Mouse (Mus musculus) heart, embryonic 14.5 days (tissue): Measurements from ENCODE around the gene Rnf141. TPM values are rescaled to one million over a fixed set of nuclear protein-coding genes. Genes with fewer than 3 reads are reported as not detected.

Experiments
- ATAC-seq: fragments of 200-750 bp; cut with Nextera tagmentation; 2 replicates; pipeline ENCODE4 v1.8.0; 2017; ENCODE audit warnings: low read depth, moderate TSS enrichment; ENCODE audit not compliant: insufficient number of reproducible peaks, insufficient read depth, low FRiP score
- H3K27ac ChIP-seq, 2 experiments: fragments of 200-500 bp in 1 of 2; fragments of 300-500 bp in 1 of 2; sonication (generic) in 1 of 2; replicated peaks in 1 of 2; 2 replicates each; pipeline ENCODE4 v1.5.1; 2012 to 2014; ENCODE audit warnings: low read depth in 2 of 2, low read length in 2 of 2, control low read depth in 1 of 2, mild to moderate bottlenecking in 1 of 2, mixed read lengths in 1 of 2; ENCODE audit not compliant: control insufficient read depth in 1 of 2, insufficient read depth in 1 of 2
- H3K27me3 ChIP-seq: fragments of 300-500 bp; sonication (generic); 2 replicates; pipeline ENCODE4 v1.6.1; 2014; ENCODE audit warnings: mild to moderate bottlenecking, low read length, control low read depth; ENCODE audit not compliant: control insufficient read depth, insufficient read depth
- H3K36me3 ChIP-seq: fragments of 300-500 bp; sonication (generic); 2 replicates; pipeline ENCODE4 v1.6.1; 2014; ENCODE audit warnings: mild to moderate bottlenecking, control low read depth, low read length, mixed read lengths; ENCODE audit not compliant: control insufficient read depth, insufficient read depth
- H3K4me1 ChIP-seq, 2 experiments: fragments of 200-500 bp in 1 of 2; fragments of 300-500 bp in 1 of 2; sonication (generic) in 1 of 2; 2 replicates each; pipeline ENCODE4 v1.6.1; 2012 to 2014; ENCODE audit warnings: low read length in 2 of 2, control low read depth in 1 of 2, mixed read lengths in 1 of 2; ENCODE audit not compliant: control insufficient read depth in 2 of 2, insufficient read depth in 2 of 2
- H3K4me2 ChIP-seq: fragments of 300-500 bp; sonication (generic); 2 replicates; pipeline ENCODE4 v1.6.1; 2014; ENCODE audit warnings: mild to moderate bottlenecking, low read length
- H3K4me3 ChIP-seq, 2 experiments: fragments of 200-500 bp in 1 of 2; fragments of 300-500 bp in 1 of 2; sonication (generic) in 1 of 2; 2 replicates each; pipeline ENCODE4 v1.5.1; 2012 to 2014; ENCODE audit warnings: low read length in 2 of 2, mild to moderate bottlenecking in 2 of 2, control low read depth in 1 of 2, low read depth in 1 of 2, moderate library complexity in 1 of 2; ENCODE audit not compliant: control insufficient read depth in 1 of 2, insufficient read depth in 1 of 2
- H3K9ac ChIP-seq: fragments of 300-500 bp; sonication (generic); 2 replicates; pipeline ENCODE4 v1.6.1; 2014; ENCODE audit warnings: mild to moderate bottlenecking, low read length
- H3K9me3 ChIP-seq: fragments of 300-500 bp; sonication (generic); 2 replicates; pipeline ENCODE4 v1.6.1; 2016; ENCODE audit warnings: low read length, control low read depth; ENCODE audit not compliant: control insufficient read depth
- WGBS: fragments of 180-500 bp; shearing (Covaris S2); extraction: QIAGEN DNeasy Blood & Tissue Kit; methylation state at CpG from one replicate; pipeline ENCODE4 v1.1.7; 2014; 5-methylcytosine and 5-hydroxymethylcytosine counted together
- polyA plus RNA-seq: library from polyadenylated mRNA; unstranded; fragments of >200 nt; fragmentation: Nextera tagmentation; extraction: Ambion mirVana; gene quantifications from 2 replicates; pipeline ENCODE4 v1.2.1, GENCODE M21; 2014

Rnf141 gene
- polyA plus RNA-seq, result 39.5 and 40.2 TPM in 2 replicates

DNA sequence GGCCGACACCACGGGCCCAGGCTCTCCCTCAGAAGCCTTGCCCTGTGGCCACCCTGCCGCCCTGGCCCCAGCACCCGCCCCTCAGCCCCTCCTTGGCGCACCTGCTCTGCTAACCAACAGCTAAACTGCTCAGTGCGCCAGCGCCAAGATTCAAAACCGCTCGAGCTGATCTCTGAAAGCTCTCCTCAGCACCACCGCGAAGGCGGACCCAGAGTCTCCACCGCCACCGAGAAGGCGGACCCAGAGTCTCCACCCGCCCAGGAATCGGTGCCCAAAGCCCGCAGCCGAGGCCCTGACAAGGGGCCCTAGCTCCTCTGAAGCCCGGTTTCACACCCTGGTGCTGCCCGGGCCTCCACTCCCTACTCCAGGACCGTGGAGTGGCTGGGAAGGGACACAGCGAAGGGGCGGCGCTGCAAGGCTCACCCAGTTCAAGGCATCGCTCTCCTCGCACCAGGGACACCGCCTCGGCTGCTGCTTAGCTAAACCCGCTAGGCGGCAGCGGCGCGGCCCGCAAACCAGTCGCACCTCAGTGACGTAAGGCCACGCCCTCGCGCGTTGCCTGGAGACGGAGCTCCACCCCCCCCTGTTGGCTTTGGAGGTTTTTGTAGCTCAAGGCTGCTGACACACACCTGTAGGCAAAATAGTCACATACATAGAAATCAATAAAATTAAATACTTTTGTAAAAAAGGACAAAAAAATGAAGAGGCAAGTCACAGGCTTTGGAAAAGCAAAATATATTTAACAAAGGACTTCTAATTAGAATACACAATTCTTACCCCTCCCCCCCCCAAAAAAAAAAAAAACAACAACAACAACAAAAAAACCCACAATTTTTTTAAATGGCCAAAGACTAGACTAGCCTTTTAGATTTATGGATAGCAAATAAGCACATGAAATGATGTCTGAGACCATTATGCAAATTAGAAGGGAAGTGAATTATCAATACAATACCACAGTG, at the start of gene Rnf141:
Gene Rnf141 (minus strand): TSS at position 542 of the 959 bp plus-strand sequence.
- no peaks in the 10 kb centered on the region for H3K27me3 ChIP-seq
- ATAC-seq, result peak; percentile 88
- 0 out of 4 replicates have a peak, but pooled peaks cover 0 to 4% of the 10 kb centered on the region in 2 experiments for H3K4me1 ChIP-seq
- H3K27ac ChIP-seq, result peak within 1 kb of the TSS; percentile 86 to 92
- H3K36me3 ChIP-seq, result no peaks in the 10 kb centered on the region
- under 1% methylated on average over 42 of the region's 42 CpGs for WGBS
- H3K4me3 ChIP-seq, result peak within 1 kb of the TSS; percentile 72 to 76
- H3K9ac ChIP-seq, result peak within 1 kb of the TSS; percentile 83
- H3K4me2 ChIP-seq, result peak within 1 kb of the TSS; percentile 86
- H3K9me3 ChIP-seq, result no peaks in the 10 kb centered on the region

- no peak for ATAC-seq
- H3K4me3 ChIP-seq, result no peak overlapping the region
- H3K9me3 ChIP-seq, result no peaks in the 10 kb centered on the region
- WGBS, result 38% methylated on average over 9 of the region's 9 CpGs
- no peaks in the 10 kb centered on the region for H3K27me3 ChIP-seq
- peaks cover 9 to 19% of the 10 kb centered on the region in 2 experiments for H3K4me1 ChIP-seq
- H3K4me2 ChIP-seq, result no peak overlapping the region
- no peaks in the 10 kb centered on the region for H3K36me3 ChIP-seq
- H3K27ac ChIP-seq, result no peak overlapping the region
- no peak overlapping the region for H3K9ac ChIP-seq
Measured at GRCm38 (mm10) chr7:110891501-110891986, 47.3 kb upstream of the Rnf141 start.

DNA sequence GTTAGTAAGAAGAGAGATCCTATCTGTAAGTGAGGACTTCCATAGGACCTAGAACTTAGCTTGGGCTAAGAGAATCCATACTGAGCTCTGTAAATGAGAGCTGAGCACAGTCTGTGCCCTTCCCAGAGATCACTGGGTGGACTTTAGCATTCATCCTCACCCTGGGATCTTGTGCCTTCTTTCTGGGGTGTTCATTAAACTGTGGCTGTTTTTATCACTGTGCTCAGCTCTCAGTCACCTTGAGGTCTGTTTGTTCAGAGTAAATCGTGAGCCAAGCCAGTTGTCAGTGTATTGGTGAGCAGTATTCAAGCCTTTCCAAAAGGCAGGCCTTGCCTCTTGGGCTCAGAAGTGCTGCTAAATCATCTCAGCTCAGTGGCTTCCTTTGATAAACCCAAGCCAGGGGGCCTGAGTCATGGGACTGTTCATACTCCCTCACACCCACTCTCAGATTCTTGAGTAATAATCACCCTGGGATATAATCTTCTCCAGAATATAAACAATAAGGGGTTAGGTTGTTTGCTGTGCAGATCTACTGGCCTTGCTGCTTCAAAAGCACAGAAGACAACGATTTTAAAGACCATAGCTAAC, 37.6 kb upstream of the Rnf141 start:
- Histone ChIP-seq H3K4me3 (no peak overlapping the region), H3K4me2 (no peak overlapping the region), H3K36me3 (no peaks in the 10 kb centered on the region), H3K4me1 (peaks cover under 1 to 1% of the 10 kb centered on the region in 2 experiments; a peak in 1 of 4 replicates), H3K27me3 (no peaks in the 10 kb centered on the region), H3K9me3 (no peaks in the 10 kb centered on the region), H3K27ac (no peak overlapping the region), H3K9ac (no peak overlapping the region)
- 77% methylated on average over 2 of the region's 2 CpGs for WGBS
- ATAC-seq, result no peak

GRCm38 (mm10) chr7:110878028-110878427, 33.8 kb upstream of the Rnf141 start:
- Histone ChIP-seq H3K27me3 (no peaks in the 10 kb centered on the region), H3K9ac (no peak overlapping the region), H3K4me3 (no peak overlapping the region), H3K36me3 (no peaks in the 10 kb centered on the region), H3K9me3 (no peaks in the 10 kb centered on the region), H3K4me1 (peaks cover 4 to 9% of the 10 kb centered on the region in 2 experiments; a peak in 1 of 4 replicates), H3K27ac (no peak overlapping the region), H3K4me2 (no peak overlapping the region)
- no peak for ATAC-seq
- 74% methylated on average over 4 of the region's 4 CpGs for WGBS

GRCm38 (mm10) chr7:110876965-110877364, 32.7 kb upstream of the Rnf141 start:
- ATAC-seq, result no peak
- H3K27ac ChIP-seq, result peak overlapping the region; percentile 35 to 54
- H3K9ac ChIP-seq, result no peak overlapping the region
- no peak overlapping the region for H3K4me2 ChIP-seq
- no peak overlapping the region for H3K4me3 ChIP-seq
- 61% methylated on average over 4 of the region's 4 CpGs for WGBS
- H3K4me1 ChIP-seq, result peaks cover 4 to 9% of the 10 kb centered on the region in 2 experiments; a peak in 1 of 4 replicates
- H3K9me3 ChIP-seq, result no peaks in the 10 kb centered on the region
- no peaks in the 10 kb centered on the region for H3K36me3 ChIP-seq
- no peaks in the 10 kb centered on the region for H3K27me3 ChIP-seq

GRCm38 (mm10) chr7:110868807-110869206, 24.6 kb upstream of the Rnf141 start:
- no peak for ATAC-seq
- H3K9ac ChIP-seq, result no peak overlapping the region
- no peaks in the 10 kb centered on the region for H3K9me3 ChIP-seq
- no peaks in the 10 kb centered on the region for H3K36me3 ChIP-seq
- H3K4me1 ChIP-seq, result peaks cover 5% of the 10 kb centered on the region in 2 experiments; a peak in 2 of 4 replicates
- 80% methylated on average over 5 of the region's 5 CpGs for WGBS
- no peak overlapping the region for H3K4me3 ChIP-seq
- no peak overlapping the region for H3K27ac ChIP-seq
- no peak overlapping the region for H3K4me2 ChIP-seq
- no peaks in the 10 kb centered on the region for H3K27me3 ChIP-seq

DNA sequence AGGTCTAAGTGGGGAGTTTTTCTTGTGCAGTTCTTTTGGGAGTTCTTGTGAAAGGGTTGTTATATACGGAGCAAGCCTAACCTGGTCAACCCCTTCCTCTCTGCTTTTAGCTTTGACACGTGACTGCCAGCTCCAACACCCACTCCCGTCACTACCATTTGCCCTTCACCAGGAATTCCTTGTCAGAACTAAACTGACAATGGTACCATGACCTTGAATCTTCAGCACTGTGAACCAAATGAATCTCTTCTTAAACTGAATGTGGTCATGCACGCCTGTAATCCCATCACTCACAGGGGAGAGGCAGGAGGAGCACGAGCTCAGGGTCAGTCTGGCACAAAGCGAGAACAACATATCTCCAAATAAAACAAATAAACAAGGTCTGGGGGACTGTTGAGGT, 22.9 kb upstream of the Rnf141 start:
- no peaks in the 10 kb centered on the region for H3K36me3 ChIP-seq
- 78% methylated on average over 6 of the region's 6 CpGs for WGBS
- no peak for ATAC-seq
- no peaks in the 10 kb centered on the region for H3K27me3 ChIP-seq
- no peak overlapping the region for H3K4me2 ChIP-seq
- no peak overlapping the region for H3K9ac ChIP-seq
- H3K27ac ChIP-seq, result no peak overlapping the region
- H3K9me3 ChIP-seq, result no peaks in the 10 kb centered on the region
- peaks cover 5% of the 10 kb centered on the region in 2 experiments; a peak in 2 of 4 replicates for H3K4me1 ChIP-seq
- H3K4me3 ChIP-seq, result no peak overlapping the region
